Mouse (Mus musculus) urinary bladder, adult 2 months (tissue): ENCODE results near the gene Nyap2. TPM values are rescaled to one million over a fixed set of nuclear protein-coding genes. Genes with fewer than 3 reads are reported as not detected.
"Not testable (repeated sequence)": the region's sequence is repeated elsewhere in the genome, so short reads cannot be mapped to it uniquely, and the experiment has no call there.

ENCODE experiments used
- DNase-seq: peaks from one replicate; pipeline ENCODE4 v3.0.0; 2022; ENCODE audit warnings: low spot score
- polyA plus RNA-seq: library from polyadenylated mRNA; depleted of rRNA; stranded (reverse); fragments of >200 nt; gene quantifications from 2 replicates; pipeline ENCODE4 v1.2.3, GENCODE M21; 2012

Nyap2 gene
- polyA plus RNA-seq, 1 experiment = 0.03 TPM

DNA sequence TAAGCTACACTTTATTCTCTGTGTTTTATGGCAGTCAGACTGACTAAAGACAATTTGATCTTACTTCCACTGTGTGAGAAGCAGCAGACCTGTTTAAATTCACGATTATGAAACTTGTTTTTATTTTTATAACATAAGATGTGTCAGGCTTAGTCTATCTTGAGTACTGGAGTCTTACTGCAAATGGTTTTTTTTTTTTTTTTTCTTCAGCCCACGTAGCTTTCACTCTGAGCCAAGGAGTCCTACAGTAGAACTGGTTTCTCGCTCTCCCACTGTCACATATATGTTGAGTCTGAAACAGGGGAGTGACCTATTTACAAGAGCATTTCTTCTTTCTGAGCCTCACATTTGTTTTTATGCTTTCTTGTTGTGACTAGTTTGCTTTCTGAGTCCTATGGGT, 103.9 kb downstream of the Nyap2 start:
- DNase-seq = no peak

- no peak for DNase-seq
Observed at GRCm38 (mm10) chr1:81209536-81209935, 132.8 kb downstream of the Nyap2 start.

DNA sequence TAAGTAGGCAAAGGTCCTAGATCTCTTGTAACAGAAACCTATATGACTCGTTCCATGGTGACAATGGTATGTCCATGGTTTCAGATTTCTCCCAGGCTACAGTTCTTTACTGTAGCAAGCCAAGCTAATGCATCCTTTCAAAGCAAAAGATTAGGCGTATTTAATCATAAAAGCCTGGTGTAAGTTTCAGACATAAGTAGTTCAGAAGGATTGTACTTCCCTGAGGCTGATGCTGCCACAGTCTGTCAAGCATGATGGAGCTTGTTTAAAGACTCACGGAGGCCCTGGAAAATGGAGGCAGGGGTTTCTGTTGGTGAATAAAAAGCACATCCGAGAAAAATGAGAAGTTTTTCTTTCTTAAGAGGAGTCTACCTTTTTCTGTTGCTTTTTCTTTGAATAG, 134.7 kb downstream of the Nyap2 start:
- DNase-seq = no peak

DNA sequence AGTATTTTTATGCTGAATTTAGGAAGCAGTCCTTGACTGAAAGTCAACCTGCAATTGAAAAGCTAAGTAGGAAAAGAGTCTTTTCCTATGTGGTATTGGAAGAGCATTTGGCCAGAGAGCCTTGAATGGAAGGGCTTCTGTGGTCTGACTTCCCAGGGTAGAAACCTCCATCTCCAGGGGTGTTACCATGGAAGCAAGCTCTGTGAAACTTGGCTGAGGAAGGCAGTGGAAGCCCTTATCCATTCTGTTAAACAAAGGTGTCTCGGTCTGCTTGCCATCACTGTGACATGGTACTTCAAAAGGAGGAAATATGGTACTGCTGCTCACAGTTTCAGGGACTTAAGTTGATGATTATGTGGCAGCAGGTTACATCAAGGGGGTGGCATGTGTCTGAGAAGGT, 143.0 kb downstream of the Nyap2 start:
- no peak for DNase-seq

- DNase-seq = no peak
Observed at GRCm38 (mm10) chr1:81231759-81232406, 155.1 kb downstream of the Nyap2 start.

- not testable (repeated sequence) for DNase-seq
Observed at GRCm38 (mm10) chr1:81232407-81232789, 155.6 kb downstream of the Nyap2 start.

DNA sequence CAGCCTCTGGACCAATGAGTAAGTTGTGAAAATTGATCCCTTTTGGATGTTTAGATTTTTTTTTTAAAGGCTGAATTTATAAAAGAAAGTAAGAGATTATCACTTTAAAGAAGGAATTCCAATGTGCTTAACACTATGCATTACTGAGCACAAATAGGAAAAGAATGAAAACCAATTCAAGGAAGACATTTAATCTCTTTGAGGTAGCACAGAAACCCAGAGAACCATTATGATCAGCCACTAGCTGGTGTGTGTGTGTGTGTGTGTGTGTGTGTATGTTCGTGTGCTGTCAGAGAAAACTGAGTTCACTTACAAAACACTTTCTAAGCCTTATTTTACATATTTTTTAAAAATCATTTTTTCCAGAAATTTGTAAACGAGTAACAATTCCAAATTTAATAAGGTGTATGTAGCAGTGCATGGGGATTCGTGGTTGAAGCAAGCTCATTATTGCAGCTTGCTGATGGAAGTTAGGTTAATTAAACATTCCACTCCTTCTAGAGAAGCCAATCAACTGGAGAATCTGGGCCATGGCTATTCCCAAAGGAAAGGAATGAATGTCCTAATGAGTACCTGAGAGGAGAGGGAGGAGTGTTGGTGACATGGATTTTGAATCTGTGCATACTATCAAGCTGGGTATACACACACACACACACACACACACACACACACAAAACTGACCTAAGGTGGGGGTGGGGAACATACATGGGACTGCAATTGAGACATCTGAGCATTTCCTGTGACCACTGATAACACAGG, 171.9 kb downstream of the Nyap2 start:
- DNase-seq = no peak

GRCm38 (mm10) chr1:81250068-81250467, 173.3 kb downstream of the Nyap2 start:
- DNase-seq = no peak

DNA sequence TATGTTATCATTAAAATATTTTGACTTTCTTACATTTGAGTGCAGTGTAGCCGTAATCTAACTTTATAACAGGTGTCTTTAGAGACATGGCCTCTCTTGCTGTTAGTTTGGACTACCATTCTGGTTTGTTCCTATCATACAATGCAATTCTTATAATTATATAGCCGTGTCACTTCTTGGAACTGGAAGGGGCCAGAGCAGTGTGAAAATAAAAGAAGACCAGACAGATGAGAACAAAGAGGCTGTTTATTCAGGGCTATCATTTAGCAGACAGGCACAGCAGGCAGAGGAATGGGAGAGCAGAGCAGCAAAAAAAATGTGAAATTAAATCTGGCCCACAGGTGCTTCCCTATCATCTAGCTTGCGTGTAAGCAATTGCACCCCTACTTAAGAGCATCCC, 189.7 kb downstream of the Nyap2 start:
- DNase-seq = no peak

DNA sequence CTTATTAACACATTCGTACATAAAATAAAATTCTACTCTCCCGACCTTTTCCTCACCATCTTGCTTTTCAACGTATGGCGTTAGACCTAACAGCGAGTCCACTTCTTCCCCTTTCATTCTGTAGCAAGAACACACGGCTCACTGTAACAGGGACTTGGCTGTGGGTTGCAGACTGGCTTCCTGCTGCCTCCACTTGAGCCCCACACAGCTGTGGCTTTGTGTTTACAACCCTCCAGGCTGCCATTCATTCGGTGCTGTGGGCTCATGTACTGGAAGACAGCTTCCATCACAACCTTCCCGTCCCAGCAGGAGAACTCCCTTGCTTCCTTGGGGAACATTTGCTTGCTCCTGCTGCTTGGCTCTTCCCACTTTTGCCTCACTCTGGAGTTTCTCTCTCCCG, 204.2 kb downstream of the Nyap2 start:
- no peak for DNase-seq

GRCm38 (mm10) chr1:81285633-81286032, 208.9 kb downstream of the Nyap2 start:
- DNase-seq = no peak

DNA sequence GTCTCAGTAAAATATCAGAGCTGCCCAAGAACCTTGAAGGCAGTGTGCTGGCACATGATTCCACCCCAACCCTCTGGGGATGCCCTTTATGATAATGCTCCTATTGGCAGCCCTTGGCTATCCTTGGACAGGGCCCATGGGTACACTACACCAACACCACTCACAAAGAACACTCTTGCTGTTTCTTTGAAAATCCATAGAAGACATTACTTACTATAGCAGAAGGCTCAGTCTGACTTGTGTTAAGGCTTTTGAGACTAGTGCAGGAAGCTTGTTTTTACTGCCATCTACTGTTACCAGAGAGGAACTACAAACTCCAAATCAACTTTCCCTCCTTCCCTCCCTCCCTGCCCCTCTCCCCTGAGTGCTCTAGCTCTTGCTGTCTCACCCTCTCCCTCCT, 210.3 kb downstream of the Nyap2 start:
- DNase-seq = no peak

DNA sequence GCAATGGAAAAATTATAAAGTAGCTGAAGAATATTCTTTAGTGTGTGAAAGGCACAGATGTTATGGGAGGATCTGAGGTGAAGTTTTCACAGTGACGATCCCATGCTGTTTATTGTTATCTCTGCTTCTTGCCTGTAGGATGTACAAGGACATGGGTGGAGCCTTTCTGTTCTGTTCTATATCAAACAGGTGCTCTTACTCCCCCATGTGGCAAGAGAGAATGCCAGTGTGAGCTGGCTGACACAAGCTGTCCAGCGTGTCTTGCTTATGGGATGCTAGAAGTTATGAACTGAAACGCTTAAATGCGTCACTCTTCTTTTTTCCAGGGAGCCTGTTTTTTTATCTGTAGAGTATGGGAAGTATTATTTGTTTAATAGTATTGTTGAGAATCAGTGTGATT, 224.0 kb downstream of the Nyap2 start:
- no peak for DNase-seq

- no peak for DNase-seq
Observed at GRCm38 (mm10) chr1:81301661-81302060, 224.9 kb downstream of the Nyap2 start.

DNA sequence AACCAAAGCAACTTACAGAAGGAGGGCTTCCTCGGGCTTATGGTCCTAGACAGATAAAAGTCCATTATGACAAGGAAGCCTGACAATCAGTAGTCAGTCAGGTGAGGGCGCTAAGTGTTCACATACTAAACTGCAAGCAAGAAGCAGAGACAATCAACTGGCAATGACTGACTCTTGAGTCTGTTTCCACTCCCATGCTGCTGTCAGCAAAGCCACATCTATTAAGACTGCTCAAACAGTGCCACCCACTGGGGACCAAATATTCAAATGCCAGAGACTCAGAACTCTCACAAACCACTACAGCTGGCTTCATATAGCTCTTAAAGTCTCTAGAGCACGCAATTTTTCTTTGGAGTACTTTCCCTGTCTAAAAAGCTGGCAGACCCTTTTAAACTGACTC, 226.6 kb downstream of the Nyap2 start:
- no peak for DNase-seq

GRCm38 (mm10) chr1:81307407-81307806, 230.7 kb downstream of the Nyap2 start:
- no peak for DNase-seq

- DNase-seq = no peak
Observed at GRCm38 (mm10) chr1:81307934-81308333, 231.2 kb downstream of the Nyap2 start.

DNA sequence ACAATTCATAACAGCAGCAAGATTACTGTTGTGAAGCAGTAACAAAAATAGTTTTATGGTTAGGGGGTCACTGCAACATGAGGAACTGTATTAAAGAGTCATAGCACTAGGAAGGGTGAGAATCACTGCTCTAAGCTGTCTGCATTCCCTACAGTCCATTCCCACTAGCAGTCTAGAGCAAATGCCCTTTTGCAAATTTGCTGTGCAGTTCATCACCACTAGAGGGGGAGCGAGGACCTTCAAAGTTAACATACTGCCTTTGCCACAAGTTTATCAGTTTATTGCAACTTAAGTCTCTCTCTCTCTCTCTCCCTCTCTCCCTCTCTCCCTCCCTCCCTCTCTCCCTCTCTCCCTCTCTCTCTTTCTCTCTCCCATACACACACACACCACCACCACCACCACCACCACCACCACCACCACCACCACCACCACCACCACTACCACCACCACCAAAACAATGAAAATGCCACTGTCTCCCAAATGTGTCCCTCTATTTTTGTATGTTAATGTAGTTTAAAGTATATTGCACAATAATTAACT, 233.4 kb downstream of the Nyap2 start:
- no peak for DNase-seq

GRCm38 (mm10) chr1:81316403-81316994, 239.7 kb downstream of the Nyap2 start:
- peak; percentile 44 for DNase-seq

DNA sequence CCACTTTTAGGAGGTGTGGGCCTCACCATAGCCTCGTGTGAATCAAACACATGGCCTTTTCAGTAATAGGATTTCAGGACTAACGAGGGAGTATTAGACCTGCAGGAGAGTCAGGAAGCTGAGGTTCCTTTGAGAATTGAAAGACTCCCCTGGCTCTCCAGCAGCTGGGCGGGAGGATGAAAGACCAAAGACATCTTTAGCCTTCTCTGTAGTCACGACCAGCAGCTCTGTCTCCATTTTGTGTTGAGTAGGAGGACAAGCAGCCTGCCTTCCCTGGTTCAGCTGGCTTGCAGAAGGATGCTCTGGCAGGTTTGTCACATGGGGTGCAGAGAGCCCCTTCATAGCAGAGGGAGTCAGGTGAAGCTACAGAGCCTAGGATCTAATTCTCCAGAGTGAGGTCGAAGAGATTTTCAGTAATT, 240.3 kb downstream of the Nyap2 start:
- DNase-seq = no peak

GRCm38 (mm10) chr1:81387722-81388121, 311.0 kb downstream of the Nyap2 start:
- DNase-seq = no peak
